Mouse (Mus musculus): ENCODE data around the gene Cflar.

- TF ChIP-seq POLR2A (IDR thresholded peaks at IDR 0.05; ENCODE audit: borderline replicate concordance, control insufficient read depth, low read depth, low read length) = no peak
- no peak for TF ChIP-seq CTCF (IDR thresholded peaks at IDR 0.05; ENCODE audit: control insufficient read depth, insufficient read depth, low read length)
Measured at GRCm38 (mm10) chr1:58739529-58739928, 28.2 kb downstream of the Cflar start.

Data from bone marrow, adult 2 months (tissue).